19 mouse cellular contexts compared by ENCODE assay signal in genomic region chr11:88834134-88834533, GRCm38 (mm10).
"Had no signal": no experiment of that assay in that cellular context is flagged by ENCODE, and none has a peak within 500 bp of the region (broad histone marks: within the 10 kb centered on the region; RNA-seq: fewer than 3 reads in every experiment).

No protein-coding gene starts in this region.

- DNase-seq: kidney, adult 11 months; kidney, adult 8-10 months; kidney, postnatal 10 days; layer of hippocampus, postnatal 36 days; liver, postnatal 0 days; lung, embryonic 14.5 days; thymus, adult 18-20 months; thymus, postnatal 36 days had no signal

- H3K9ac ChIP-seq: kidney, embryonic 15.5 days; limb, embryonic 12.5 days; limb, embryonic 15.5 days; liver, embryonic 14.5 days; liver, postnatal 0 days; lung, embryonic 14.5 days; midbrain, embryonic 12.5 days; midbrain, embryonic 15.5 days had no signal

- ATAC-seq: liver, postnatal 0 days; lung, postnatal 0 days; midbrain, embryonic 15.5 days had no signal

- H3K27me3 ChIP-seq: kidney, embryonic 15.5 days; limb, embryonic 12.5 days; limb, embryonic 15.5 days; midbrain, embryonic 12.5 days; midbrain, embryonic 15.5 days had no signal

- H3K9me3 ChIP-seq: kidney, embryonic 15.5 days; limb, embryonic 12.5 days; limb, embryonic 15.5 days; midbrain, embryonic 12.5 days; midbrain, embryonic 15.5 days had no signal

- H3K4me1 ChIP-seq: kidney, embryonic 15.5 days; limb, embryonic 12.5 days; midbrain, embryonic 12.5 days; midbrain, embryonic 15.5 days had no signal

- H3K27ac ChIP-seq: kidney, embryonic 15.5 days; layer of hippocampus, adult 2 months; left cerebral cortex, adult 2 months; limb, embryonic 12.5 days; limb, embryonic 15.5 days; liver, embryonic 14.5 days; macrophage; midbrain, embryonic 12.5 days; midbrain, embryonic 15.5 days had no signal

- H3K4me2 ChIP-seq: kidney, embryonic 15.5 days; limb, embryonic 12.5 days; limb, embryonic 15.5 days; liver, embryonic 11.5 days; lung, embryonic 14.5 days; midbrain, embryonic 12.5 days; midbrain, embryonic 15.5 days had no signal

- H3K4me3 ChIP-seq: kidney, embryonic 15.5 days; layer of hippocampus, adult 2 months; left cerebral cortex, adult 2 months; limb, embryonic 12.5 days; limb, embryonic 15.5 days; midbrain, embryonic 12.5 days; midbrain, embryonic 15.5 days had no signal
